Mouse (Mus musculus): ENCODE data around the gene AL732309.1. TPM values are rescaled to one million over a fixed set of nuclear protein-coding genes. Genes with fewer than 3 reads are reported as not detected.
A peak's percentile ranks its signal among the peaks of the same experiment; 100 is the strongest.
"Not testable (repeated sequence)": the region's sequence is repeated elsewhere in the genome, so short reads cannot be mapped to it uniquely, and the experiment has no call there.

AL732309.1 gene
- total and polyA plus RNA-seq, 2 experiments = 2.2 to 7.3 TPM

GRCm38 (mm10) chr2:25262291-25262767 lies 15.7 kb upstream of the AL732309.1 start, which contains the start of gene Tprn:
Gene Tprn (plus strand): TSS chr2:25262618.
- peak; percentile 72; the same call in 1 of the 2 replicates for TF ChIP-seq POLR2A (IDR thresholded peaks at IDR 0.05; ENCODE audit: extremely low read depth, insufficient read depth, low read length)
- TF ChIP-seq CTCF (IDR thresholded peaks at IDR 0.05; ENCODE audit: low read depth, low read length) = no peak
- Histone ChIP-seq H3K27me3 (ENCODE audit: control insufficient read depth, insufficient read depth, low read length) (no peaks in the 10 kb centered on the region), H3K9ac (ENCODE audit: low read depth, low read length) (peak within 1 kb of the TSS; percentile 78), H3K27ac (replicated peaks; ENCODE audit: insufficient read depth, low read depth, low read length) (peak within 1 kb of the TSS; percentile 49), H3K4me1 (ENCODE audit: control insufficient read depth, insufficient read depth, low read length) (peaks cover 17% of the 10 kb centered on the region), H3K36me3 (ENCODE audit: control insufficient read depth, insufficient read depth, low read length) (no peaks in the 10 kb centered on the region), H3K4me3 (ENCODE audit: insufficient read depth, low read depth, low read length) (peak within 1 kb of the TSS; percentile 79), H3K79me2 (ENCODE audit: control insufficient read depth, insufficient read depth, low read length) (peaks cover 9% of the 10 kb centered on the region; the same call in 1 of the 2 replicates)
- under 1% methylated on average over 39 of the region's 39 CpGs for WGBS
- peak; percentile 97 for DNase-seq (ENCODE audit: extremely low read depth, low read depth, low spot score)

DNA sequence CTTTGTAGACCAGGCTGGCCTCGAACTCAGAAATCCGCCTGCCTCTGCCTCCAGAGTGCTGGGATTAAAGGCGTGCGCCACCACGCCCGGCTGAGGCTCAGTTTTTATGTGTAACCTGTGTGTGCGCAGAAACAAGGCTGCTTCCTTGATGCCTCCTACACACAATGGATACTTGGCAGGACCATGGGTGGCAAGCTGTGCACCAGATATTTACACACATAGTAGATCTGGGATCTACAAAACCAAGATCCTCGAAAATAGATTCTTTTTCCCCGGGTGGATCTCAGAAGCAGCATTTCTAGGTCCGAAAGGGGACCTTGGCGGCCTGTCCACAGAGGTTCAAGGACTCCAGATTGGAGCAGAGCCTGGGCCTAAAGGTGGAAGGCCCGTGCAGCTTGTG lies 15.2 kb upstream of the AL732309.1 start:
- no peaks in the 10 kb centered on the region for H3K27me3 ChIP-seq (ENCODE audit: control insufficient read depth, insufficient read depth, low read length)
- H3K27ac ChIP-seq (replicated peaks; ENCODE audit: insufficient read depth, low read depth, low read length) = peak overlapping the region; percentile 49
- TF ChIP-seq POLR2A (IDR thresholded peaks at IDR 0.05; ENCODE audit: extremely low read depth, insufficient read depth, low read length) (no peak), CTCF (IDR thresholded peaks at IDR 0.05; ENCODE audit: low read depth, low read length) (no peak)
- no peak for DNase-seq (ENCODE audit: extremely low read depth, low read depth, low spot score)
- no peaks in the 10 kb centered on the region for H3K36me3 ChIP-seq (ENCODE audit: control insufficient read depth, insufficient read depth, low read length)
- H3K79me2 ChIP-seq (ENCODE audit: control insufficient read depth, insufficient read depth, low read length) = peaks cover 9% of the 10 kb centered on the region; the same call in 1 of the 2 replicates
- peak overlapping the region; percentile 53 for H3K4me3 ChIP-seq (ENCODE audit: insufficient read depth, low read depth, low read length)
- H3K4me1 ChIP-seq (ENCODE audit: control insufficient read depth, insufficient read depth, low read length) = peaks cover 15% of the 10 kb centered on the region
- 37% methylated on average over 12 of the region's 12 CpGs for WGBS
- H3K9ac ChIP-seq (ENCODE audit: low read depth, low read length) = peak overlapping the region; percentile 63

- Histone ChIP-seq H3K4me1 (ENCODE audit: control insufficient read depth, insufficient read depth, low read length) (peaks cover 14% of the 10 kb centered on the region), H3K36me3 (ENCODE audit: control insufficient read depth, insufficient read depth, low read length) (no peaks in the 10 kb centered on the region), H3K27me3 (ENCODE audit: control insufficient read depth, insufficient read depth, low read length) (no peaks in the 10 kb centered on the region), H3K4me3 (ENCODE audit: insufficient read depth, low read depth, low read length) (no peak overlapping the region), H3K27ac (replicated peaks; ENCODE audit: insufficient read depth, low read depth, low read length) (no peak overlapping the region), H3K9ac (ENCODE audit: low read depth, low read length) (no peak overlapping the region), H3K79me2 (ENCODE audit: control insufficient read depth, insufficient read depth, low read length) (peaks cover 11% of the 10 kb centered on the region; the same call in 1 of the 2 replicates)
- DNase-seq (ENCODE audit: extremely low read depth, low read depth, low spot score) = no peak
- TF ChIP-seq CTCF (IDR thresholded peaks at IDR 0.05; ENCODE audit: low read depth, low read length) (peak; percentile 39), POLR2A (IDR thresholded peaks at IDR 0.05; ENCODE audit: extremely low read depth, insufficient read depth, low read length) (no peak)
- WGBS = 76% methylated on average over 2 of the region's 2 CpGs
These were observed 12.2 kb upstream of the AL732309.1 start for GRCm38 (mm10) chr2:25258887-25259286.

GRCm38 (mm10) chr2:25257250-25257649 lies 10.6 kb upstream of the AL732309.1 start:
- H3K4me1 ChIP-seq (ENCODE audit: control insufficient read depth, insufficient read depth, low read length); H3K79me2 ChIP-seq (ENCODE audit: control insufficient read depth, insufficient read depth, low read length); H3K36me3 ChIP-seq (ENCODE audit: control insufficient read depth, insufficient read depth, low read length); H3K9ac ChIP-seq (ENCODE audit: low read depth, low read length); H3K27ac ChIP-seq (replicated peaks; ENCODE audit: insufficient read depth, low read depth, low read length); DNase-seq (ENCODE audit: extremely low read depth, low read depth, low spot score); H3K4me3 ChIP-seq (ENCODE audit: insufficient read depth, low read depth, low read length); H3K27me3 ChIP-seq (ENCODE audit: control insufficient read depth, insufficient read depth, low read length): not testable (repeated sequence)
- 83% methylated on average over 5 of the region's 5 CpGs for WGBS

GRCm38 (mm10) chr2:25256443-25257109 lies 9.9 kb upstream of the AL732309.1 start:
- WGBS = 59% methylated on average over 12 of the region's 12 CpGs
- H3K4me3 ChIP-seq (ENCODE audit: insufficient read depth, low read depth, low read length) = 0 out of 2 replicates have a peak overlapping the region, but pooled peaks have one; percentile 78
- H3K27ac ChIP-seq (replicated peaks; ENCODE audit: insufficient read depth, low read depth, low read length) = not testable (repeated sequence)

DNA sequence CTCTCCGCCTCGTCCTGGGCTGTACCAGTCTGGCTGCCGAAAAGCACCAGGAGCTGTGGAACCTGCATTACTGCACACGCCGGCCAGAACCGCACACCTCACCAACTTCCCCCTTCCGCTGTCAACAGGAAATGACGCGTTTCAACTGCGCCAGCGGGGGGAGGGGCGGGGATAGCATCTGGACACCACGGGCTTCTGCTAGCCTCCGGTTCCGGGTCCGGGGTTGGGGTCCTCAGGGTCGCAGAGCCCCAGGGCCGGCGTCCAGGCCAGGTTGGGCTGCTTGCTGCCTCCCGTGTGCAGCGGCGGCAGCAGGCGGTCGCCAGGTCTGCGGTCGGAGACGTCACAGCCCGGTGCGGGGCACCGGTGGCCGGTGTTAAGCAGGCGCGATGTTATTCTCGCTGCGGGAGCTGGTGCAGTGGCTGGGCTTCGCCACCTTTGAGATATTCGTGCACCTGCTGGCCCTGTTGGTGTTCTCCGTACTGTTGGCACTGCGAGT lies 8.7 kb upstream of the AL732309.1 start, which contains the start of gene Tmem203:
Tmem203 (plus strand) TSS at position 156 of the 496 bp plus-strand sequence.
- Histone ChIP-seq H3K4me1 (ENCODE audit: control insufficient read depth, insufficient read depth, low read length) (peaks cover 9% of the 10 kb centered on the region), H3K36me3 (ENCODE audit: control insufficient read depth, insufficient read depth, low read length) (peaks cover 3% of the 10 kb centered on the region; the same call in 1 of the 2 replicates), H3K27ac (replicated peaks; ENCODE audit: insufficient read depth, low read depth, low read length) (peak within 1 kb of the TSS; percentile 51), H3K4me3 (ENCODE audit: insufficient read depth, low read depth, low read length) (peak within 1 kb of the TSS; percentile 78), H3K79me2 (ENCODE audit: control insufficient read depth, insufficient read depth, low read length) (peaks cover 2% of the 10 kb centered on the region; the same call in 1 of the 2 replicates), H3K9ac (ENCODE audit: low read depth, low read length) (peak within 1 kb of the TSS; percentile 83), H3K27me3 (ENCODE audit: control insufficient read depth, insufficient read depth, low read length) (no peaks in the 10 kb centered on the region)
- no peak for TF ChIP-seq CTCF (IDR thresholded peaks at IDR 0.05; ENCODE audit: low read depth, low read length)
- TF ChIP-seq POLR2A (IDR thresholded peaks at IDR 0.05; ENCODE audit: extremely low read depth, insufficient read depth, low read length) = peak; percentile 73; the same call in 1 of the 2 replicates
- WGBS = under 1% methylated on average over 39 of the region's 39 CpGs
- DNase-seq (ENCODE audit: extremely low read depth, low read depth, low spot score) = peak; percentile 68

More at GRCm38 (mm10) chr2:25256443-25257109, 9.9 kb upstream of the AL732309.1 start:
- not testable (repeated sequence) for H3K4me1 ChIP-seq (ENCODE audit: control insufficient read depth, insufficient read depth, low read length); H3K79me2 ChIP-seq (ENCODE audit: control insufficient read depth, insufficient read depth, low read length); H3K36me3 ChIP-seq (ENCODE audit: control insufficient read depth, insufficient read depth, low read length); DNase-seq (ENCODE audit: extremely low read depth, low read depth, low spot score); H3K27me3 ChIP-seq (ENCODE audit: control insufficient read depth, insufficient read depth, low read length)
- H3K9ac ChIP-seq (ENCODE audit: low read depth, low read length) = peak overlapping the region; percentile 28; the same call in 1 of the 2 replicates
